Comparison of ENCODE assay signal across 10 mouse cellular contexts in genomic region chr4:118288531-118288930, GRCm38 (mm10). TPM values are rescaled to one million over a fixed set of nuclear protein-coding genes. Genes with fewer than 3 reads are reported as not detected.
DNase-seq lines count a peak whose midpoint lies in the region; ATAC-seq and TF ChIP-seq lines count a peak whose summit lies in the region.
"Had no signal": no experiment of that assay in that cellular context is flagged by ENCODE, and none has a peak within 500 bp of the region (broad histone marks: within the 10 kb centered on the region; RNA-seq: fewer than 3 reads in every experiment).

No protein-coding gene starts in this region.

- 61% methylated on average over 6 of the region's 6 CpGs for WGBS in kidney, embryonic 15.5 days
- WGBS in kidney, adult 2 months, result 73% methylated on average over 6 of the region's 6 CpGs
- 70% methylated on average over 6 of the region's 6 CpGs for WGBS in forebrain, embryonic 13.5 days
- WGBS in limb, embryonic 14.5 days, result 69% methylated on average over 6 of the region's 6 CpGs
- WGBS in stomach, embryonic 14.5 days, result 53% methylated on average over 6 of the region's 6 CpGs

- no peak for DNase-seq in kidney, adult 2 months
- DNase-seq in limb, embryonic 14.5 days (ENCODE audit: low spot score), result no peak
- DNase-seq in spleen, adult 12 weeks (ENCODE audit: low spot score), result no peak
- no peak for DNase-seq in cerebellum, adult 11-12 months
- DNase-seq: kidney, postnatal 4 days had no signal

- H3K36me3 ChIP-seq in kidney, embryonic 15.5 days, result peaks cover 24% of the 10 kb centered on the region
- no peaks in the 10 kb centered on the region for H3K36me3 ChIP-seq in kidney, adult 2 months (ENCODE audit: control insufficient read depth, insufficient read depth, low read length)
- H3K36me3 ChIP-seq in forebrain, embryonic 13.5 days (ENCODE audit: poor library complexity, severe bottlenecking), result peaks cover 35% of the 10 kb centered on the region
- H3K36me3 ChIP-seq in limb, embryonic 14.5 days (ENCODE audit: control insufficient read depth, insufficient read depth, low read length), result peaks cover 26% of the 10 kb centered on the region
- peaks cover 9% of the 10 kb centered on the region; the same call in 1 of the 2 replicates for H3K36me3 ChIP-seq in stomach, embryonic 14.5 days (ENCODE audit: control insufficient read depth, insufficient read depth, low read length)

- 0 out of 2 replicates have a peak, but pooled peaks cover 3% of the 10 kb centered on the region for H3K27me3 ChIP-seq in kidney, embryonic 15.5 days
- no peaks in the 10 kb centered on the region for H3K27me3 ChIP-seq in kidney, adult 2 months (replicated peaks; ENCODE audit: control insufficient read depth, insufficient read depth, low read length)
- H3K27me3 ChIP-seq in forebrain, embryonic 13.5 days, result no peaks in the 10 kb centered on the region
- H3K27me3 ChIP-seq in limb, embryonic 14.5 days (ENCODE audit: control insufficient read depth, insufficient read depth, low read length), result no peaks in the 10 kb centered on the region
- H3K27me3 ChIP-seq in stomach, embryonic 14.5 days (ENCODE audit: control insufficient read depth, insufficient read depth, low read length), result no peaks in the 10 kb centered on the region

- H3K4me2 ChIP-seq in kidney, embryonic 15.5 days, result peak overlapping the region; percentile 78
- H3K4me2 ChIP-seq in forebrain, embryonic 13.5 days, result peak overlapping the region; percentile 89
- 0 out of 2 replicates have a peak overlapping the region, but pooled peaks have one; percentile 73 for H3K4me2 ChIP-seq in limb, embryonic 14.5 days (replicated peaks; ENCODE audit: low read depth, low read length, severe bottlenecking)
- H3K4me2 ChIP-seq in stomach, embryonic 14.5 days (replicated peaks; ENCODE audit: low read depth, low read length), result peak overlapping the region; percentile 71

- peaks cover 61% of the 10 kb centered on the region for H3K4me1 ChIP-seq in kidney, embryonic 15.5 days
- H3K4me1 ChIP-seq in kidney, adult 2 months (ENCODE audit: control insufficient read depth, insufficient read depth, low read length), result peaks cover 20% of the 10 kb centered on the region; the same call in 1 of the 2 replicates
- H3K4me1 ChIP-seq in forebrain, embryonic 13.5 days, result peaks cover 41% of the 10 kb centered on the region
- H3K4me1 ChIP-seq in limb, embryonic 14.5 days (ENCODE audit: control insufficient read depth, insufficient read depth, low read length), result peaks cover 20% of the 10 kb centered on the region
- H3K4me1 ChIP-seq in stomach, embryonic 14.5 days (ENCODE audit: control insufficient read depth, insufficient read depth, low read length), result peaks cover 35% of the 10 kb centered on the region

- no peak for TF ChIP-seq CTCF in kidney, adult 2 months (conservative IDR thresholded peaks at IDR 0.05; ENCODE audit: insufficient read depth, insufficient read length, low read depth, low read length)

- no peak for TF ChIP-seq POLR2A in kidney, adult 2 months (IDR thresholded peaks at IDR 0.05; ENCODE audit: low read depth, low read length)
- TF ChIP-seq POLR2A in limb, embryonic 14.5 days (IDR thresholded peaks at IDR 0.05; ENCODE audit: borderline replicate concordance, extremely low read depth, insufficient read depth, insufficient read length), result no peak

- no peak for ATAC-seq in kidney, embryonic 15.5 days (replicated peaks; ENCODE audit: low FRiP score)
- ATAC-seq in forebrain, embryonic 13.5 days, result no peak
- ATAC-seq in limb, embryonic 14.5 days (ENCODE audit: low FRiP score, low read depth), result no peak
- no peak for ATAC-seq in stomach, embryonic 14.5 days (ENCODE audit: insufficient number of reproducible peaks, insufficient read depth, low FRiP score, low read depth)
- no peak for ATAC-seq in megakaryocyte progenitor cell, adult 5-6 weeks (replicated peaks; ENCODE audit: poor library complexity)

- 0 out of 2 replicates have a peak overlapping the region, but pooled peaks have one; percentile 95 for H3K27ac ChIP-seq in kidney, embryonic 15.5 days
- no peak overlapping the region for H3K27ac ChIP-seq in kidney, adult 2 months (ENCODE audit: insufficient read depth, low read depth, low read length)
- no peak overlapping the region for H3K27ac ChIP-seq in forebrain, embryonic 13.5 days
- H3K27ac ChIP-seq in limb, embryonic 14.5 days (replicated peaks; ENCODE audit: low read depth, low read length), result no peak overlapping the region
- peak overlapping the region; percentile 92; the same call in 1 of the 2 replicates for H3K27ac ChIP-seq in stomach, embryonic 14.5 days (ENCODE audit: low read length)
- H3K27ac ChIP-seq: heart, embryonic 13.5 days had no signal

- no peaks in the 10 kb centered on the region for H3K9me3 ChIP-seq in kidney, embryonic 15.5 days (replicated peaks)
- no peaks in the 10 kb centered on the region for H3K9me3 ChIP-seq in forebrain, embryonic 13.5 days (replicated peaks)
- no peaks in the 10 kb centered on the region for H3K9me3 ChIP-seq in limb, embryonic 14.5 days (ENCODE audit: control insufficient read depth, low read length)
- H3K9me3 ChIP-seq in stomach, embryonic 14.5 days (ENCODE audit: control insufficient read depth, low read depth, low read length), result no peaks in the 10 kb centered on the region
- H3K9me3 ChIP-seq: heart, embryonic 13.5 days had no signal

- H3K4me3 ChIP-seq in kidney, embryonic 15.5 days (replicated peaks), result peak overlapping the region; percentile 87; the same call in 1 of the 2 replicates
- H3K4me3 ChIP-seq in kidney, adult 2 months (ENCODE audit: insufficient read depth, low read depth, low read length), result no peak overlapping the region
- H3K4me3 ChIP-seq in forebrain, embryonic 13.5 days, result no peak overlapping the region
- H3K4me3 ChIP-seq in limb, embryonic 14.5 days (replicated peaks; ENCODE audit: low read length), result peak overlapping the region; percentile 86; the same call in 1 of the 2 replicates
- H3K4me3 ChIP-seq in stomach, embryonic 14.5 days (ENCODE audit: low read depth, low read length), result peak overlapping the region; percentile 82

- peak overlapping the region; percentile 86 for H3K9ac ChIP-seq in kidney, embryonic 15.5 days
- H3K9ac ChIP-seq in forebrain, embryonic 13.5 days, result no peak overlapping the region
- peak overlapping the region; percentile 13; the same call in 1 of the 2 replicates for H3K9ac ChIP-seq in limb, embryonic 14.5 days (ENCODE audit: low read depth, low read length, severe bottlenecking)
- 0 out of 2 replicates have a peak overlapping the region, but pooled peaks have one; percentile 95 for H3K9ac ChIP-seq in stomach, embryonic 14.5 days (replicated peaks; ENCODE audit: low read depth, low read length)

RNA-seq across cellular contexts. Expression of gene Ptprf, which starts 2.7 kb away (rescaled TPM):
- polyA plus RNA-seq in kidney, embryonic 15.5 days (2015; fragmentation: Nextera tagmentation; extraction: Ambion mirVana), result 64.2 and 64.4 TPM in 2 replicates
- polyA plus RNA-seq in kidney, adult 2 months (2012; rRNA removed), result 89.9 and 114 TPM in 2 replicates
- polyA plus RNA-seq in forebrain, embryonic 13.5 days (2015; fragmentation: Nextera tagmentation; extraction: Ambion mirVana), result 62.9 and 76.1 TPM in 2 replicates
- 85.0 and 108 TPM in 2 replicates for polyA plus RNA-seq in limb, embryonic 14.5 days (2012; rRNA removed)
- polyA plus RNA-seq in limb, embryonic 14.5 days (2014; fragmentation: Nextera tagmentation; extraction: Ambion mirVana), result 71.9 and 78.1 TPM in 2 replicates
- polyA plus RNA-seq in stomach, embryonic 14.5 days (2014; fragmentation: Nextera tagmentation; extraction: Ambion mirVana), result 79.8 and 84.0 TPM in 2 replicates
- total RNA-seq in megakaryocyte progenitor cell, adult 5-6 weeks (2015), result 0.07 TPM in 1 of 2 replicates, not detected in the other
- total RNA-seq in megakaryocyte progenitor cell, adult 5-6 weeks (2017), result 0.24 TPM in 1 of 2 replicates, not detected in the other

Comparison
In these comparisons a context has a peak if more than half of its experiments do, and no peak if none do; other contexts are left out.
1. H3K27ac ChIP-seq: peak in kidney, embryonic 15.5 days (single experiment) and stomach, embryonic 14.5 days (single experiment); none in kidney, adult 2 months (single experiment), forebrain, embryonic 13.5 days (single experiment) and limb, embryonic 14.5 days (single experiment).
2. H3K4me3 ChIP-seq: peak in kidney, embryonic 15.5 days (single experiment), limb, embryonic 14.5 days (single experiment) and stomach, embryonic 14.5 days (single experiment); none in kidney, adult 2 months (single experiment) and forebrain, embryonic 13.5 days (single experiment).
3. Peak in every context shown above with its lines, with median percentiles within 50 percentile points of each other: H3K4me2 ChIP-seq.